Mouse (Mus musculus): ENCODE data around the gene 3110018I06Rik. TPM values are rescaled to one million over a fixed set of nuclear protein-coding genes. Genes with fewer than 3 reads are reported as not detected.

The 3110018I06Rik gene
- not detected in 2 replicates for polyA plus RNA-seq (2015; fragmentation: Nextera tagmentation; extraction: Ambion mirVana)

GRCm38 (mm10) chr12:107488371-107488770 is at the start of gene 3110018I06Rik:
TSS of gene 3110018I06Rik (plus strand) at chr12:107488632.
- Histone ChIP-seq H3K9me3 (ENCODE audit: low read length) (no peaks in the 10 kb centered on the region; the same call in 1 of the 2 replicates), H3K27ac (ENCODE audit: low read length) (no peak within 1 kb of the TSS), H3K27me3 (ENCODE audit: insufficient read depth, low read length) (no peaks in the 10 kb centered on the region), H3K9ac (replicated peaks; ENCODE audit: low read length) (no peak within 1 kb of the TSS), H3K4me2 (replicated peaks; ENCODE audit: low read depth, low read length) (no peak within 1 kb of the TSS), H3K4me3 (ENCODE audit: low read length) (no peak within 1 kb of the TSS), H3K36me3 (ENCODE audit: insufficient read depth, low read length) (no peaks in the 10 kb centered on the region), H3K4me1 (ENCODE audit: insufficient read depth, low read length) (no peaks in the 10 kb centered on the region)
- no peak for ATAC-seq (ENCODE audit: low FRiP score, low TSS enrichment)
- WGBS = 86% methylated on average over 6 of the region's 6 CpGs

- no peaks in the 10 kb centered on the region for H3K36me3 ChIP-seq (ENCODE audit: insufficient read depth, low read length)
- H3K4me2 ChIP-seq (replicated peaks; ENCODE audit: low read depth, low read length) = no peak overlapping the region
- H3K4me3 ChIP-seq (ENCODE audit: low read length) = no peak overlapping the region
- no peak overlapping the region for H3K27ac ChIP-seq (ENCODE audit: low read length)
- no peaks in the 10 kb centered on the region for H3K27me3 ChIP-seq (ENCODE audit: insufficient read depth, low read length)
- no peak for ATAC-seq (ENCODE audit: low FRiP score, low TSS enrichment)
- no peaks in the 10 kb centered on the region for H3K9me3 ChIP-seq (ENCODE audit: low read length)
- no peaks in the 10 kb centered on the region for H3K4me1 ChIP-seq (ENCODE audit: insufficient read depth, low read length)
- WGBS = 89% methylated on average over 7 of the region's 7 CpGs
- H3K9ac ChIP-seq (replicated peaks; ENCODE audit: low read length) = no peak overlapping the region
Observed at GRCm38 (mm10) chr12:107444681-107445080, 43.8 kb upstream of the 3110018I06Rik start.

- H3K4me3 ChIP-seq (ENCODE audit: low read length) = no peak overlapping the region
- 43% methylated on average over 9 of the region's 9 CpGs for WGBS
Observed at GRCm38 (mm10) chr12:107457835-107458234, 30.6 kb upstream of the 3110018I06Rik start.

GRCm38 (mm10) chr12:107464731-107465130 is 23.7 kb upstream of the 3110018I06Rik start:
- Histone ChIP-seq H3K4me2 (replicated peaks; ENCODE audit: low read depth, low read length) (no peak overlapping the region), H3K27ac (ENCODE audit: low read length) (no peak overlapping the region), H3K9ac (replicated peaks; ENCODE audit: low read length) (no peak overlapping the region), H3K4me3 (ENCODE audit: low read length) (no peak overlapping the region), H3K9me3 (ENCODE audit: low read length) (no peaks in the 10 kb centered on the region), H3K27me3 (ENCODE audit: insufficient read depth, low read length) (no peaks in the 10 kb centered on the region), H3K36me3 (ENCODE audit: insufficient read depth, low read length) (no peaks in the 10 kb centered on the region), H3K4me1 (ENCODE audit: insufficient read depth, low read length) (no peaks in the 10 kb centered on the region)
- ATAC-seq (ENCODE audit: low FRiP score, low TSS enrichment) = no peak
- WGBS = 15% methylated on average over 5 of the region's 5 CpGs

More at GRCm38 (mm10) chr12:107457835-107458234, 30.6 kb upstream of the 3110018I06Rik start:
- Histone ChIP-seq H3K9ac (replicated peaks; ENCODE audit: low read length) (no peak overlapping the region), H3K4me1 (ENCODE audit: insufficient read depth, low read length) (no peaks in the 10 kb centered on the region), H3K9me3 (ENCODE audit: low read length) (no peaks in the 10 kb centered on the region), H3K27ac (ENCODE audit: low read length) (no peak overlapping the region), H3K36me3 (ENCODE audit: insufficient read depth, low read length) (no peaks in the 10 kb centered on the region), H3K4me2 (replicated peaks; ENCODE audit: low read depth, low read length) (no peak overlapping the region), H3K27me3 (ENCODE audit: insufficient read depth, low read length) (no peaks in the 10 kb centered on the region)
- no peak for ATAC-seq (ENCODE audit: low FRiP score, low TSS enrichment)

GRCm38 (mm10) chr12:107476441-107477291 is 11.8 kb upstream of the 3110018I06Rik start:
- Histone ChIP-seq H3K36me3 (ENCODE audit: insufficient read depth, low read length) (no peaks in the 10 kb centered on the region), H3K4me3 (ENCODE audit: low read length) (no peak overlapping the region), H3K9ac (replicated peaks; ENCODE audit: low read length) (no peak overlapping the region), H3K9me3 (ENCODE audit: low read length) (no peaks in the 10 kb centered on the region), H3K27me3 (ENCODE audit: insufficient read depth, low read length) (no peaks in the 10 kb centered on the region), H3K27ac (ENCODE audit: low read length) (no peak overlapping the region), H3K4me2 (replicated peaks; ENCODE audit: low read depth, low read length) (no peak overlapping the region), H3K4me1 (ENCODE audit: insufficient read depth, low read length) (no peaks in the 10 kb centered on the region)
- 57% methylated on average over 12 of the region's 12 CpGs for WGBS
- ATAC-seq (ENCODE audit: low FRiP score, low TSS enrichment) = no peak

- Histone ChIP-seq H3K9ac (replicated peaks; ENCODE audit: low read length) (no peak overlapping the region), H3K4me2 (replicated peaks; ENCODE audit: low read depth, low read length) (no peak overlapping the region), H3K36me3 (ENCODE audit: insufficient read depth, low read length) (no peaks in the 10 kb centered on the region), H3K27me3 (ENCODE audit: insufficient read depth, low read length) (no peaks in the 10 kb centered on the region), H3K27ac (ENCODE audit: low read length) (no peak overlapping the region), H3K9me3 (ENCODE audit: low read length) (no peaks in the 10 kb centered on the region), H3K4me1 (ENCODE audit: insufficient read depth, low read length) (no peaks in the 10 kb centered on the region), H3K4me3 (ENCODE audit: low read length) (no peak overlapping the region)
- no peak for ATAC-seq (ENCODE audit: low FRiP score, low TSS enrichment)
- WGBS = 7% methylated on average over 3 of the region's 3 CpGs
Observed at GRCm38 (mm10) chr12:107479350-107479749, 9.1 kb upstream of the 3110018I06Rik start.

- Histone ChIP-seq H3K27ac (ENCODE audit: low read length) (no peak overlapping the region), H3K36me3 (ENCODE audit: insufficient read depth, low read length) (no peaks in the 10 kb centered on the region), H3K4me3 (ENCODE audit: low read length) (no peak overlapping the region), H3K9me3 (ENCODE audit: low read length) (no peaks in the 10 kb centered on the region; the same call in 1 of the 2 replicates), H3K9ac (replicated peaks; ENCODE audit: low read length) (no peak overlapping the region), H3K4me2 (replicated peaks; ENCODE audit: low read depth, low read length) (no peak overlapping the region), H3K4me1 (ENCODE audit: insufficient read depth, low read length) (no peaks in the 10 kb centered on the region), H3K27me3 (ENCODE audit: insufficient read depth, low read length) (no peaks in the 10 kb centered on the region)
- no peak for ATAC-seq (ENCODE audit: low FRiP score, low TSS enrichment)
- WGBS = 75% methylated on average over 5 of the region's 5 CpGs
Observed at GRCm38 (mm10) chr12:107483031-107483430, 5.4 kb upstream of the 3110018I06Rik start.

GRCm38 (mm10) chr12:107491344-107491743 is 2.9 kb downstream of the 3110018I06Rik start:
- H3K4me3 ChIP-seq (ENCODE audit: low read length) = no peak overlapping the region
- H3K4me2 ChIP-seq (replicated peaks; ENCODE audit: low read depth, low read length) = no peak overlapping the region
- no peaks in the 10 kb centered on the region for H3K27me3 ChIP-seq (ENCODE audit: insufficient read depth, low read length)
- no peak for ATAC-seq (ENCODE audit: low FRiP score, low TSS enrichment)
- WGBS = 68% methylated on average over 1 of the region's 1 CpGs
- H3K9me3 ChIP-seq (ENCODE audit: low read length) = no peaks in the 10 kb centered on the region; the same call in 1 of the 2 replicates
- H3K27ac ChIP-seq (ENCODE audit: low read length) = no peak overlapping the region
- no peaks in the 10 kb centered on the region for H3K36me3 ChIP-seq (ENCODE audit: insufficient read depth, low read length)
- H3K4me1 ChIP-seq (ENCODE audit: insufficient read depth, low read length) = no peaks in the 10 kb centered on the region
- no peak overlapping the region for H3K9ac ChIP-seq (replicated peaks; ENCODE audit: low read length)

GRCm38 (mm10) chr12:107496924-107497323 is 8.5 kb downstream of the 3110018I06Rik start:
- H3K27me3 ChIP-seq (ENCODE audit: insufficient read depth, low read length) = no peaks in the 10 kb centered on the region
- H3K9me3 ChIP-seq (ENCODE audit: low read length) = no peaks in the 10 kb centered on the region
- no peak overlapping the region for H3K4me3 ChIP-seq (ENCODE audit: low read length)
- H3K4me1 ChIP-seq (ENCODE audit: insufficient read depth, low read length) = no peaks in the 10 kb centered on the region
- ATAC-seq (ENCODE audit: low FRiP score, low TSS enrichment) = no peak
- H3K27ac ChIP-seq (ENCODE audit: low read length) = no peak overlapping the region
- H3K9ac ChIP-seq (replicated peaks; ENCODE audit: low read length) = no peak overlapping the region
- no peak overlapping the region for H3K4me2 ChIP-seq (replicated peaks; ENCODE audit: low read depth, low read length)
- H3K36me3 ChIP-seq (ENCODE audit: insufficient read depth, low read length) = no peaks in the 10 kb centered on the region
- WGBS = 78% methylated on average over 5 of the region's 5 CpGs

GRCm38 (mm10) chr12:107509661-107510237 is 21.3 kb downstream of the 3110018I06Rik start:
- no peak for ATAC-seq (ENCODE audit: low FRiP score, low TSS enrichment)
- Histone ChIP-seq H3K27me3 (ENCODE audit: insufficient read depth, low read length) (no peaks in the 10 kb centered on the region), H3K4me1 (ENCODE audit: insufficient read depth, low read length) (no peaks in the 10 kb centered on the region)

More at GRCm38 (mm10) chr12:107509661-107510237, 21.3 kb downstream of the 3110018I06Rik start:
- H3K9ac ChIP-seq (replicated peaks; ENCODE audit: low read length) = no peak overlapping the region
- H3K9me3 ChIP-seq (ENCODE audit: low read length) = no peaks in the 10 kb centered on the region
- H3K4me3 ChIP-seq (ENCODE audit: low read length) = no peak overlapping the region
- no peak overlapping the region for H3K4me2 ChIP-seq (replicated peaks; ENCODE audit: low read depth, low read length)
- H3K36me3 ChIP-seq (ENCODE audit: insufficient read depth, low read length) = no peaks in the 10 kb centered on the region
- no peak overlapping the region for H3K27ac ChIP-seq (ENCODE audit: low read length)
- 77% methylated on average over 9 of the region's 9 CpGs for WGBS

Data from kidney, embryonic 16.5 days (tissue).